In the genomic region with DNA sequence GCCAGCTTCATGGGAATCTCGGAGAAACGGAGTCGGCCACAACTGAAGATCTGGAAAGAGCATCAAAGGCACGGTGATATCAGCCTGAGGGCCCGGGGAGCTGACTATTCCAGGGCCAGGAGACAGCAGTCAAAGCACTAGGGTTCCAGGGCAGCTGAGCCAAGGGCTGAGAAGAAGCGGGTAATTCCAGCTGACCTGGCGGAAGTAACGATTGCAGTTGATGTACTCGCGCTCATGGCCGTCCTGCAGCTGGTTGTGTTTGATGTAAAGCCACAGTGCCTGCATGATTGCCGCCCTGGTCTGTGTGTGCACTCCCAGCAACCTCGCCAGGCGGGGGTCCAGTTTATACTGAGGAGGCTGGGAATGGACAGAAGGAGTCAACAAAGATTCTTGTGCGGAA, we compare ENCODE assay signal across 37 mouse cellular contexts. TPM values are rescaled to one million over a fixed set of nuclear protein-coding genes. Genes with fewer than 3 reads are reported as not detected.
"Had no signal": no experiment of that assay in that cellular context is flagged by ENCODE, and none has a peak within 500 bp of the region (broad histone marks: within the 10 kb centered on the region; RNA-seq: fewer than 3 reads in every experiment).

No protein-coding gene starts in this region.

- H3K4me3 ChIP-seq: heart, adult 2 months; heart, embryonic 13.5 days; heart, embryonic 15.5 days; hindbrain, embryonic 13.5 days; hindbrain, embryonic 15.5 days; layer of hippocampus, adult 2 months; left cerebral cortex, adult 2 months; limb, embryonic 10.5 days; limb, embryonic 12.5 days; liver, embryonic 13.5 days; liver, embryonic 15.5 days had no signal

- H3K27ac ChIP-seq: heart, adult 2 months; heart, embryonic 13.5 days; heart, embryonic 15.5 days; hindbrain, embryonic 13.5 days; hindbrain, embryonic 15.5 days; hindbrain, postnatal 0 days; layer of hippocampus, adult 2 months; left cerebral cortex, adult 2 months; limb, embryonic 10.5 days; limb, embryonic 12.5 days; liver, embryonic 13.5 days; liver, embryonic 15.5 days had no signal

- H3K9me3 ChIP-seq: heart, embryonic 13.5 days; heart, embryonic 15.5 days; hindbrain, embryonic 13.5 days; hindbrain, embryonic 15.5 days; limb, embryonic 10.5 days; limb, embryonic 12.5 days; liver, embryonic 13.5 days; liver, embryonic 15.5 days had no signal

- H3K4me2 ChIP-seq: heart, embryonic 11.5 days; heart, embryonic 13.5 days; heart, embryonic 15.5 days; hindbrain, embryonic 13.5 days; hindbrain, embryonic 15.5 days; limb, embryonic 12.5 days; liver, embryonic 11.5 days; liver, embryonic 13.5 days; liver, embryonic 15.5 days had no signal

- H3K27me3 ChIP-seq: heart, embryonic 13.5 days; heart, embryonic 15.5 days; hindbrain, embryonic 13.5 days; hindbrain, embryonic 15.5 days; limb, embryonic 12.5 days; liver, embryonic 13.5 days; liver, embryonic 15.5 days had no signal

- ATAC-seq: hindbrain, postnatal 0 days; intestine, embryonic 16.5 days had no signal

- DNase-seq: gastrocnemius, postnatal 14 days; gastrocnemius, postnatal 36 days; heart, adult 2 months; heart, postnatal 14 days; heart, postnatal 36 days; kidney, adult 11 months; kidney, adult 8-10 months; kidney, postnatal 10 days; kidney, postnatal 4 days; liver; liver, embryonic 13.5 days had no signal

RNA-seq across cellular contexts. Expression of gene Tcam1, which starts 11.5 kb away (rescaled TPM):
- total RNA-seq: heart, adult 2 months; heart, postnatal 36 days; left cerebral cortex, adult 2 months had no signal
- polyA plus RNA-seq: heart, embryonic 15.5 days; heart, postnatal 0 days had no signal

RNA-seq across cellular contexts. Expression of gene Gh, which starts 36.7 kb away (rescaled TPM):
- total RNA-seq: gastrocnemius, adult 8-10 months; gastrocnemius, postnatal 14 days; gastrocnemius, postnatal 36 days; heart, adult 2 months; heart, postnatal 14 days; heart, postnatal 36 days; hematopoietic stem cell, adult 5-6 weeks; hindbrain, postnatal 0 days; layer of hippocampus, adult 2 months; layer of hippocampus, postnatal 10 days; layer of hippocampus, postnatal 25 days; left cerebral cortex, adult 2 months; left cerebral cortex, postnatal 14 days; left cerebral cortex, postnatal 36 days had no signal
- polyA plus RNA-seq: gonadal fat pad, adult 2 months; heart, adult 2 months; heart, embryonic 11.5 days; heart, embryonic 13.5 days; heart, embryonic 15.5 days; heart, postnatal 0 days; hindbrain, embryonic 11.5 days; hindbrain, embryonic 13.5 days; hindbrain, embryonic 15.5 days; hindbrain, postnatal 0 days; intestine, embryonic 14.5 days; intestine, embryonic 16.5 days; kidney, embryonic 14.5 days; kidney, embryonic 16.5 days; limb, embryonic 10.5 days; limb, embryonic 12.5 days; limb, embryonic 14.5 days; liver, embryonic 11.5 days; liver, embryonic 13.5 days; liver, embryonic 15.5 days had no signal
